In genomic region chr11:100714534-100714915, GRCm38 (mm10) we compare ENCODE assay signal across 8 mouse cellular contexts. TPM values are rescaled to one million over a fixed set of nuclear protein-coding genes. Genes with fewer than 3 reads are reported as not detected.
DNase-seq lines count a peak whose midpoint lies in the region; ATAC-seq and TF ChIP-seq lines count a peak whose summit lies in the region.

No protein-coding gene starts in this region.

- peak; percentile 76 for TF ChIP-seq CTCF in bone marrow macrophage, adult 2 months (IDR thresholded peaks at IDR 0.05; ENCODE audit: low read depth, low read length)
- TF ChIP-seq CTCF in heart, postnatal 0 days (IDR thresholded peaks at IDR 0.05; ENCODE audit: low read depth): peak; percentile 85
- TF ChIP-seq CTCF in lung, embryonic 14.5 days (IDR thresholded peaks at IDR 0.05; ENCODE audit: low read depth): peak; percentile 85

- H3K4me2 ChIP-seq in heart, postnatal 0 days (ENCODE audit: low read depth, low read length): peak overlapping the region; percentile 55
- peak overlapping the region; percentile 65 for H3K4me2 ChIP-seq in lung, embryonic 14.5 days

- peak overlapping the region; percentile 55 for H3K27ac ChIP-seq in bone marrow macrophage, adult 2 months (ENCODE audit: insufficient read depth, low read depth, low read length)
- peak overlapping the region; percentile 46 for H3K27ac ChIP-seq in heart, postnatal 0 days (ENCODE audit: low read depth)
- peak overlapping the region; percentile 81; the same call in 1 of the 2 replicates for H3K27ac ChIP-seq in lung, embryonic 14.5 days (ENCODE audit: low read depth)

- 40% methylated on average over 6 of the region's 6 CpGs for WGBS in heart, postnatal 0 days
- WGBS in lung, embryonic 14.5 days: 49% methylated on average over 6 of the region's 6 CpGs

- H3K4me3 ChIP-seq in bone marrow macrophage, adult 2 months (ENCODE audit: insufficient read depth, low read length): peak overlapping the region; percentile 51
- H3K4me3 ChIP-seq in heart, postnatal 0 days (ENCODE audit: low read depth, low read length): peak overlapping the region; percentile 36
- H3K4me3 ChIP-seq in lung, embryonic 14.5 days (ENCODE audit: low read depth, low read length): peak overlapping the region; percentile 30; the same call in 1 of the 2 replicates

- peak; percentile 75 for ATAC-seq in erythroblast, adult 5-6 weeks (replicated peaks; ENCODE audit: low FRiP score, poor library complexity, severe bottlenecking)
- ATAC-seq in heart, postnatal 0 days (ENCODE audit: insufficient read depth, low read depth): peak; percentile 36
- ATAC-seq in lung, embryonic 14.5 days (ENCODE audit: insufficient read depth): 0 out of 2 replicates have a peak, but pooled peaks have one; percentile 4

- H3K9me3 ChIP-seq in heart, postnatal 0 days (replicated peaks; ENCODE audit: control insufficient read depth, low read length): no peaks in the 10 kb centered on the region
- H3K9me3 ChIP-seq in lung, embryonic 14.5 days (ENCODE audit: low read depth, low read length): no peaks in the 10 kb centered on the region

- peak; percentile 78 for DNase-seq in ES-CJ7 (ENCODE audit: low read depth, low spot score)
- DNase-seq in heart, postnatal 0 days (ENCODE audit: low spot score): peak; percentile 52
- DNase-seq in layer of hippocampus, adult 11-12 months (ENCODE audit: low spot score): peak; percentile 89
- DNase-seq in lung, embryonic 14.5 days: peak; percentile 92
- DNase-seq in retina, embryonic 14.5 days (ENCODE audit: low spot score): peak; percentile 90
- DNase-seq in urinary bladder, postnatal 25 days (ENCODE audit: low spot score): peak; percentile 71

- peaks cover 37% of the 10 kb centered on the region for H3K4me1 ChIP-seq in bone marrow macrophage, adult 2 months (ENCODE audit: control insufficient read depth, insufficient read depth, low read length)
- peaks cover 20% of the 10 kb centered on the region for H3K4me1 ChIP-seq in heart, postnatal 0 days (ENCODE audit: control insufficient read depth, insufficient read depth)
- H3K4me1 ChIP-seq in lung, embryonic 14.5 days (ENCODE audit: insufficient read depth): peaks cover 19% of the 10 kb centered on the region

- H3K9ac ChIP-seq in heart, postnatal 0 days (replicated peaks; ENCODE audit: low read depth, low read length): peak overlapping the region; percentile 47; the same call in 1 of the 2 replicates
- peak overlapping the region; percentile 46; the same call in 1 of the 2 replicates for H3K9ac ChIP-seq in lung, embryonic 14.5 days

- H3K36me3 ChIP-seq in heart, postnatal 0 days (replicated peaks; ENCODE audit: control insufficient read depth, insufficient read depth, low read length): peaks cover 46% of the 10 kb centered on the region
- peaks cover 53% of the 10 kb centered on the region for H3K36me3 ChIP-seq in lung, embryonic 14.5 days (ENCODE audit: insufficient read depth)

- no peak for TF ChIP-seq POLR2A in bone marrow macrophage, adult 2 months (IDR thresholded peaks at IDR 0.05; ENCODE audit: borderline replicate concordance, low read depth, low read length)

- H3K27me3 ChIP-seq in heart, postnatal 0 days (ENCODE audit: control insufficient read depth, insufficient read depth, low read length): no peaks in the 10 kb centered on the region
- H3K27me3 ChIP-seq in lung, embryonic 14.5 days (ENCODE audit: insufficient read depth, low read length): no peaks in the 10 kb centered on the region

- no peak for TF ChIP-seq EP300 in heart, postnatal 0 days (IDR thresholded peaks at IDR 0.05; ENCODE audit: low read depth)

RNA-seq across cellular contexts. Expression of gene Hspb9, which starts 0.9 kb away (rescaled TPM):
- polyA plus RNA-seq in bone marrow macrophage, adult 2 months (2012; ENCODE audit: insufficient read depth, insufficient read length, missing spikeins): not detected in 2 replicates
- total RNA-seq in erythroblast, adult 5-6 weeks (2015; ENCODE audit: low replicate concordance): not detected in 2 replicates
- total RNA-seq in erythroblast, adult 5-6 weeks (2017; ENCODE audit: low replicate concordance): not detected in 2 replicates
- not detected in 2 replicates for total RNA-seq in heart, postnatal 0 days (2014; rRNA removed; ENCODE audit: low replicate concordance)
- 0.22 TPM in 1 of 2 replicates, not detected in the other for polyA plus RNA-seq in heart, postnatal 0 days (2015; fragmentation: Nextera tagmentation; extraction: Ambion mirVana)
- 0.46 and 0.97 TPM in 2 replicates for polyA plus RNA-seq in lung, embryonic 14.5 days (2014; fragmentation: Nextera tagmentation; extraction: Ambion mirVana)

RNA-seq across cellular contexts. Expression of gene Kat2a, which starts 2.3 kb away (rescaled TPM):
- 18.8 and 18.9 TPM in 2 replicates for polyA plus RNA-seq in bone marrow macrophage, adult 2 months (2012; ENCODE audit: insufficient read depth, insufficient read length, missing spikeins)
- 6.0 and 10.9 TPM in 2 replicates for total RNA-seq in erythroblast, adult 5-6 weeks (2015; ENCODE audit: low replicate concordance)
- total RNA-seq in erythroblast, adult 5-6 weeks (2017; ENCODE audit: low replicate concordance): 3.1 and 6.6 TPM in 2 replicates
- 15.2 and 17.6 TPM in 2 replicates for total RNA-seq in heart, postnatal 0 days (2014; rRNA removed; ENCODE audit: low replicate concordance)
- polyA plus RNA-seq in heart, postnatal 0 days (2015; fragmentation: Nextera tagmentation; extraction: Ambion mirVana): 15.8 and 16.1 TPM in 2 replicates
- polyA plus RNA-seq in lung, embryonic 14.5 days (2014; fragmentation: Nextera tagmentation; extraction: Ambion mirVana): 68.9 and 73.6 TPM in 2 replicates

RNA-seq across cellular contexts. Expression of gene Dhx58, which starts 10.5 kb away (rescaled TPM):
- polyA plus RNA-seq in bone marrow macrophage, adult 2 months (2012; ENCODE audit: insufficient read depth, insufficient read length, missing spikeins): 58.8 and 58.9 TPM in 2 replicates
- 8.4 and 14.0 TPM in 2 replicates for total RNA-seq in erythroblast, adult 5-6 weeks (2015; ENCODE audit: low replicate concordance)
- total RNA-seq in erythroblast, adult 5-6 weeks (2017; ENCODE audit: low replicate concordance): 8.8 and 22.0 TPM in 2 replicates
- 3.6 and 9.1 TPM in 2 replicates for total RNA-seq in heart, postnatal 0 days (2014; rRNA removed; ENCODE audit: low replicate concordance)
- 1.3 and 1.4 TPM in 2 replicates for polyA plus RNA-seq in heart, postnatal 0 days (2015; fragmentation: Nextera tagmentation; extraction: Ambion mirVana)
- 3.1 and 3.3 TPM in 2 replicates for polyA plus RNA-seq in lung, embryonic 14.5 days (2014; fragmentation: Nextera tagmentation; extraction: Ambion mirVana)

RNA-seq across cellular contexts. Expression of gene Zfp385c, which starts 22.3 kb away (rescaled TPM):
- polyA plus RNA-seq in bone marrow macrophage, adult 2 months (2012; ENCODE audit: insufficient read depth, insufficient read length, missing spikeins): not detected in 2 replicates
- 0.63 TPM in 1 of 2 replicates, not detected in the other for total RNA-seq in erythroblast, adult 5-6 weeks (2015; ENCODE audit: low replicate concordance)
- total RNA-seq in erythroblast, adult 5-6 weeks (2017; ENCODE audit: low replicate concordance): not detected in 2 replicates
- total RNA-seq in heart, postnatal 0 days (2014; rRNA removed; ENCODE audit: low replicate concordance): not detected in 2 replicates
- polyA plus RNA-seq in heart, postnatal 0 days (2015; fragmentation: Nextera tagmentation; extraction: Ambion mirVana): 0.25 and 0.40 TPM in 2 replicates
- not detected in 2 replicates for polyA plus RNA-seq in lung, embryonic 14.5 days (2014; fragmentation: Nextera tagmentation; extraction: Ambion mirVana)

RNA-seq across cellular contexts. Expression of gene Rab5c, which starts 23.5 kb away (rescaled TPM):
- 269 and 300 TPM in 2 replicates for polyA plus RNA-seq in bone marrow macrophage, adult 2 months (2012; ENCODE audit: insufficient read depth, insufficient read length, missing spikeins)
- total RNA-seq in erythroblast, adult 5-6 weeks (2015; ENCODE audit: low replicate concordance): 61.4 and 79.7 TPM in 2 replicates
- total RNA-seq in erythroblast, adult 5-6 weeks (2017; ENCODE audit: low replicate concordance): 52.2 and 70.8 TPM in 2 replicates
- 99.1 and 117 TPM in 2 replicates for total RNA-seq in heart, postnatal 0 days (2014; rRNA removed; ENCODE audit: low replicate concordance)
- polyA plus RNA-seq in heart, postnatal 0 days (2015; fragmentation: Nextera tagmentation; extraction: Ambion mirVana): 11.0 and 12.0 TPM in 2 replicates
- polyA plus RNA-seq in lung, embryonic 14.5 days (2014; fragmentation: Nextera tagmentation; extraction: Ambion mirVana): 49.9 and 51.3 TPM in 2 replicates

Comparison
In these comparisons a context has a peak if more than half of its experiments do, and no peak if none do; other contexts are left out.
1. Peak in every context shown above with its lines: DNase-seq, ATAC-seq, H3K4me3 ChIP-seq and H3K27ac ChIP-seq.
2. ATAC-seq: peak in every context shown above with its lines; median percentile 75 in erythroblast, adult 5-6 weeks; 36 in heart, postnatal 0 days; 4 in lung, embryonic 14.5 days.
3. RNA of gene Dhx58, which starts 10.5 kb away (polyA plus RNA-seq): 58.8 to 58.9 TPM in bone marrow macrophage, adult 2 months; 3.1 to 3.3 TPM in lung, embryonic 14.5 days and 1.3 to 1.4 TPM in heart, postnatal 0 days; every median in the first group is over 10 times any median in the second.